In the genomic region with DNA sequence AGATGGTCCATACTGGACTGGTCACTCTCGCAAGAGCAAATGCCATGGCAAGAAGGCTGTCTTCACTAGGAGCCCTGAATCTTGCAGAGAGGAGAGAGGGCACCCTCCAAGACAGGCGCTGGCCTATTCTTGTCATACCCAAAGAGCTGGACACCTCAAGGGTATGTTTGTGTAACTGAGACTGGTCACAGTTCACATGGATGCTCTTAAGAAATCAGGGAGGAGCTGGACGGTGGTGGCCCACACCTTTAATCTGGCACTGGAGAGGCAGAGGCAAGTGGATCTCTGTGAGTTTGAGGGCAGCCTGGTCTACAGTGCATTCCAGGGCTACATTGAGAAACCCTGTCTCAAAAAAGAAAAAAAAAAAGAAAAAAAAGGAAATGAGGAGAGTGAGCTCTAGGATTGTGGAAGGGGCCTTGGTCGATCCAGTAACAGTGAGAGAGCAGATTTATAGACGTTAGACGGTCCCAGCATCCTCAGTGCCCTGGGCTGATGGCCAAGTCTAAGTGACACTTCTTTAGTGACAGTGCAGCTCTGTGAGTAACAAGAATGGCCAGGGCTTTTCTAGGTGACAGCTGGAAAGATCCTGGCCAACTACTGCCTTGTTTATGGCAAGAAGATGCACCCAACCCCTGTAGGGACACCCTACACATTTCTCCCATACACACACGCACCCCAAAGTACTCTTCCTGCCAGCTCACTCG, we compare ENCODE assay signal across 7 mouse cellular contexts. TPM values are rescaled to one million over a fixed set of nuclear protein-coding genes. Genes with fewer than 3 reads are reported as not detected.
A peak's percentile ranks its signal among the peaks of the same experiment; 100 is the strongest.
DNase-seq lines count a peak whose midpoint lies in the region; ATAC-seq and TF ChIP-seq lines count a peak whose summit lies in the region.

No protein-coding gene starts in this region.

- H3K9me3 ChIP-seq in embryonic facial prominence, embryonic 13.5 days, result no peaks in the 10 kb centered on the region
- H3K9me3 ChIP-seq in intestine, embryonic 15.5 days, result no peaks in the 10 kb centered on the region
- no peaks in the 10 kb centered on the region for H3K9me3 ChIP-seq in midbrain, embryonic 11.5 days (ENCODE audit: control insufficient read depth, low read length)

- DNase-seq in spleen, adult 2 months (ENCODE audit: low read depth in 1 of 2, low spot score in 2 of 2), result no peak
- DNase-seq in spleen, adult 18-20 months, result no peak
- DNase-seq in midbrain, embryonic 11.5 days (ENCODE audit: low spot score, missing footprints), result peak; percentile 77
- DNase-seq in urinary bladder, postnatal 10 days (ENCODE audit: low spot score), result no peak
- no peak for DNase-seq in layer of hippocampus, adult 11-12 months (ENCODE audit: low spot score)

- H3K9ac ChIP-seq in embryonic facial prominence, embryonic 13.5 days, result peak overlapping the region; percentile 91
- H3K9ac ChIP-seq in intestine, embryonic 15.5 days, result peak overlapping the region; percentile 92
- peak overlapping the region; percentile 88 for H3K9ac ChIP-seq in midbrain, embryonic 11.5 days (ENCODE audit: low read length)

- no peaks in the 10 kb centered on the region for H3K36me3 ChIP-seq in spleen, adult 2 months (ENCODE audit: control insufficient read depth, insufficient read depth, low read length)
- no peaks in the 10 kb centered on the region for H3K36me3 ChIP-seq in embryonic facial prominence, embryonic 13.5 days
- H3K36me3 ChIP-seq in intestine, embryonic 15.5 days, result no peaks in the 10 kb centered on the region
- no peaks in the 10 kb centered on the region for H3K36me3 ChIP-seq in midbrain, embryonic 11.5 days (ENCODE audit: control insufficient read depth, insufficient read depth, low read length)

- peaks cover 13% of the 10 kb centered on the region; the same call in 1 of the 2 replicates for H3K4me1 ChIP-seq in spleen, adult 2 months (ENCODE audit: control insufficient read depth, insufficient read depth, insufficient read length)
- peaks cover 45% of the 10 kb centered on the region for H3K4me1 ChIP-seq in embryonic facial prominence, embryonic 13.5 days
- peaks cover 51% of the 10 kb centered on the region for H3K4me1 ChIP-seq in intestine, embryonic 15.5 days (replicated peaks)
- peaks cover 10% of the 10 kb centered on the region for H3K4me1 ChIP-seq in midbrain, embryonic 11.5 days (ENCODE audit: control insufficient read depth, insufficient read depth, low read length)

- peak overlapping the region; percentile 86 for H3K4me2 ChIP-seq in embryonic facial prominence, embryonic 13.5 days
- peak overlapping the region; percentile 89 for H3K4me2 ChIP-seq in intestine, embryonic 15.5 days (replicated peaks)
- peak overlapping the region; percentile 95 for H3K4me2 ChIP-seq in midbrain, embryonic 11.5 days

- 43% methylated on average over 8 of the region's 8 CpGs for WGBS in spleen, adult 2 months
- 51% methylated on average over 8 of the region's 8 CpGs for WGBS in embryonic facial prominence, embryonic 13.5 days
- 44% methylated on average over 8 of the region's 8 CpGs for WGBS in intestine, embryonic 15.5 days
- 66% methylated on average over 8 of the region's 8 CpGs for WGBS in midbrain, embryonic 11.5 days

- TF ChIP-seq POLR2A in spleen, adult 2 months (IDR thresholded peaks at IDR 0.05; ENCODE audit: low read depth, low read length), result no peak

- H3K4me3 ChIP-seq in spleen, adult 2 months (ENCODE audit: extremely low read depth, insufficient read depth, insufficient read length), result peak overlapping the region; percentile 78; the same call in 1 of the 2 replicates
- peak overlapping the region; percentile 94 for H3K4me3 ChIP-seq in embryonic facial prominence, embryonic 13.5 days
- H3K4me3 ChIP-seq in intestine, embryonic 15.5 days (replicated peaks), result peak overlapping the region; percentile 94
- H3K4me3 ChIP-seq in midbrain, embryonic 11.5 days (ENCODE audit: low read depth, low read length), result peak overlapping the region; percentile 85

- ATAC-seq in embryonic facial prominence, embryonic 13.5 days (ENCODE audit: insufficient number of reproducible peaks, insufficient read depth, low FRiP score, low TSS enrichment, low read depth), result no peak
- ATAC-seq in intestine, embryonic 15.5 days, result no peak
- no peak for ATAC-seq in midbrain, embryonic 11.5 days (ENCODE audit: low FRiP score)

- no peak for TF ChIP-seq CTCF in spleen, adult 2 months (IDR thresholded peaks at IDR 0.05; ENCODE audit: extremely low read depth, insufficient read depth, insufficient read length, insufficient replicate concordance)

- peak overlapping the region; percentile 77 for H3K27ac ChIP-seq in spleen, adult 2 months (ENCODE audit: insufficient read depth, low read length)
- H3K27ac ChIP-seq in embryonic facial prominence, embryonic 13.5 days, result 0 out of 2 replicates have a peak overlapping the region, but pooled peaks have one; percentile 85
- H3K27ac ChIP-seq in intestine, embryonic 15.5 days, result 0 out of 2 replicates have a peak overlapping the region, but pooled peaks have one; percentile 93
- H3K27ac ChIP-seq in midbrain, embryonic 11.5 days (ENCODE audit: low read depth, low read length), result no peak overlapping the region

- no peaks in the 10 kb centered on the region for H3K27me3 ChIP-seq in spleen, adult 2 months (ENCODE audit: control insufficient read depth, insufficient read depth, low read length)
- H3K27me3 ChIP-seq in embryonic facial prominence, embryonic 13.5 days, result no peaks in the 10 kb centered on the region
- H3K27me3 ChIP-seq in intestine, embryonic 15.5 days (replicated peaks), result no peaks in the 10 kb centered on the region
- no peaks in the 10 kb centered on the region for H3K27me3 ChIP-seq in midbrain, embryonic 11.5 days (ENCODE audit: control insufficient read depth, insufficient read depth, low read length)

RNA-seq across cellular contexts. Expression of a gene that starts 1.3 kb away (rescaled TPM):
- polyA plus RNA-seq in spleen, adult 2 months (2012; rRNA removed), result 76.1 and 90.0 TPM in 2 replicates
- polyA plus RNA-seq in embryonic facial prominence, embryonic 13.5 days (2015; fragmentation: Nextera tagmentation; extraction: Ambion mirVana), result 116 and 118 TPM in 2 replicates
- 176 and 218 TPM in 2 replicates for polyA plus RNA-seq in intestine, embryonic 15.5 days (2015; fragmentation: Nextera tagmentation; extraction: Ambion mirVana)
- polyA plus RNA-seq in midbrain, embryonic 11.5 days (2014; fragmentation: Nextera tagmentation; extraction: Ambion mirVana), result 156 and 161 TPM in 2 replicates

RNA-seq across cellular contexts. Expression of a gene that starts 21.9 kb away (rescaled TPM):
- 50.6 and 55.7 TPM in 2 replicates for polyA plus RNA-seq in spleen, adult 2 months (2012; rRNA removed)
- polyA plus RNA-seq in embryonic facial prominence, embryonic 13.5 days (2015; fragmentation: Nextera tagmentation; extraction: Ambion mirVana), result 155 TPM in 2 replicates
- 108 and 109 TPM in 2 replicates for polyA plus RNA-seq in intestine, embryonic 15.5 days (2015; fragmentation: Nextera tagmentation; extraction: Ambion mirVana)
- polyA plus RNA-seq in midbrain, embryonic 11.5 days (2014; fragmentation: Nextera tagmentation; extraction: Ambion mirVana), result 167 and 173 TPM in 2 replicates

RNA-seq across cellular contexts. Expression of a gene that starts 48.5 kb away (rescaled TPM):
- polyA plus RNA-seq in spleen, adult 2 months (2012; rRNA removed), result 86.8 and 104 TPM in 2 replicates
- 53.8 and 67.7 TPM in 2 replicates for polyA plus RNA-seq in embryonic facial prominence, embryonic 13.5 days (2015; fragmentation: Nextera tagmentation; extraction: Ambion mirVana)
- polyA plus RNA-seq in intestine, embryonic 15.5 days (2015; fragmentation: Nextera tagmentation; extraction: Ambion mirVana), result 64.0 and 66.7 TPM in 2 replicates
- polyA plus RNA-seq in midbrain, embryonic 11.5 days (2014; fragmentation: Nextera tagmentation; extraction: Ambion mirVana), result 70.5 and 79.6 TPM in 2 replicates
